Comparison of ENCODE assay signal across 9 mouse cellular contexts in the genomic region with DNA sequence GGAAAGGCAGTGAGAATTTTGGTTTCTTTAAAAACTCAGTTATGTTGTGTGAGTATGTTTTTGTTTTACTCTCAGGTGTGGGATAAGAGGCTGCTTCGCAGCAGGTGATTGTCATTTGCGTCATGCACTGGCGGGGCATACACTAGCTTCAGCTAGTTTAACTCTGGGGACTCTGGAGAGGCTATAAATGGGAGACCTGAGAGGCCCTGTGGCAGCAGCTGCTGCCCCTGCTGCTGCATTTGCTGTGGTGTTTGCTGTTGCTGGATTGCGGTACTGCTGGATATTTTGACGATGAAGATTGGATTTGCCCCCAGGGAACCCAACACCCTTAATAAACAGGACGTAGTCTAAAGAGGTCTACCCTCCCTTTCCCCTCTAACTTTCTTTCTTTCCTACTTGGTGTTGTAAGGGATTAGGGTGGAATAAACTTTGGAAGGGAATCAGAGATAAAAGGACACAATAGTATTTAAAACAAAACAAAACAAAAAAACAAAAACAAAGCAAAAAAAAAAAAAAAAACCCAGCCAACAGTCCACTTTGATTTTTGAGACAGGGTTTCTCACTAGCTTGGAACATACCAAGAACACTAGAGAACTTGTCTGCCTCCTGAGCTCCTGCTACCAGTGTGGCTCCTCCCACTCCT. TPM values are rescaled to one million over a fixed set of nuclear protein-coding genes. Genes with fewer than 3 reads are reported as not detected.
DNase-seq lines count a peak whose midpoint lies in the region; ATAC-seq lines count a peak whose summit lies in the region.
"Had no signal": no experiment of that assay in that cellular context is flagged by ENCODE, and none has a peak within 500 bp of the region (broad histone marks: within the 10 kb centered on the region; RNA-seq: fewer than 3 reads in every experiment).

No protein-coding gene starts in this region.

- H3K4me3 ChIP-seq in heart, embryonic 13.5 days: peak overlapping the region; percentile 44
- H3K4me3 ChIP-seq in embryonic facial prominence, embryonic 12.5 days: peak overlapping the region; percentile 32
- peak overlapping the region; percentile 12 for H3K4me3 ChIP-seq in intestine, embryonic 15.5 days (replicated peaks)
- peak overlapping the region; percentile 35 for H3K4me3 ChIP-seq in midbrain, embryonic 12.5 days

- 22% methylated on average over 6 of the region's 6 CpGs for WGBS in heart, embryonic 13.5 days
- 35% methylated on average over 6 of the region's 6 CpGs for WGBS in embryonic facial prominence, embryonic 12.5 days
- 25% methylated on average over 6 of the region's 6 CpGs for WGBS in intestine, embryonic 15.5 days
- 44% methylated on average over 6 of the region's 6 CpGs for WGBS in midbrain, embryonic 12.5 days

- peak overlapping the region; percentile 72 for H3K4me2 ChIP-seq in heart, embryonic 13.5 days
- H3K4me2 ChIP-seq in embryonic facial prominence, embryonic 12.5 days (replicated peaks): peak overlapping the region; percentile 47
- peak overlapping the region; percentile 56 for H3K4me2 ChIP-seq in intestine, embryonic 15.5 days (replicated peaks)
- peak overlapping the region; percentile 57 for H3K4me2 ChIP-seq in midbrain, embryonic 12.5 days (replicated peaks)

- H3K36me3 ChIP-seq in heart, embryonic 13.5 days: no peaks in the 10 kb centered on the region
- no peaks in the 10 kb centered on the region for H3K36me3 ChIP-seq in embryonic facial prominence, embryonic 12.5 days
- no peaks in the 10 kb centered on the region for H3K36me3 ChIP-seq in intestine, embryonic 15.5 days
- no peaks in the 10 kb centered on the region for H3K36me3 ChIP-seq in midbrain, embryonic 12.5 days

- peaks cover 11% of the 10 kb centered on the region for H3K4me1 ChIP-seq in heart, embryonic 13.5 days
- peaks cover 6% of the 10 kb centered on the region for H3K4me1 ChIP-seq in embryonic facial prominence, embryonic 12.5 days
- H3K4me1 ChIP-seq in intestine, embryonic 15.5 days (replicated peaks): peaks cover 9% of the 10 kb centered on the region
- peaks cover 14% of the 10 kb centered on the region for H3K4me1 ChIP-seq in midbrain, embryonic 12.5 days

- ATAC-seq in heart, embryonic 13.5 days (ENCODE audit: extremely low read depth, insufficient number of reproducible peaks, low FRiP score, low TSS enrichment): no peak
- no peak for ATAC-seq in embryonic facial prominence, embryonic 12.5 days (ENCODE audit: insufficient number of reproducible peaks, insufficient read depth, low FRiP score, low TSS enrichment)
- ATAC-seq in intestine, embryonic 15.5 days: peak; percentile 30
- ATAC-seq in midbrain, embryonic 12.5 days (ENCODE audit: low FRiP score, low read depth): 0 out of 2 replicates have a peak, but pooled peaks have one; percentile 52
- no peak for ATAC-seq in granulocyte monocyte progenitor cell, adult 5-6 weeks (replicated peaks; ENCODE audit: poor library complexity, severe bottlenecking)

- no peaks in the 10 kb centered on the region for H3K9me3 ChIP-seq in heart, embryonic 13.5 days
- H3K9me3 ChIP-seq in embryonic facial prominence, embryonic 12.5 days: no peaks in the 10 kb centered on the region
- H3K9me3 ChIP-seq in intestine, embryonic 15.5 days: no peaks in the 10 kb centered on the region
- H3K9me3 ChIP-seq in midbrain, embryonic 12.5 days: no peaks in the 10 kb centered on the region

- no peak for DNase-seq in heart, adult 11 months
- no peak for DNase-seq in frontal cortex, postnatal 36 days (ENCODE audit: low spot score in 2 of 2)
- DNase-seq in cerebellum, adult 18-20 months: no peak
- DNase-seq: right cerebral cortex, adult 18-20 months had no signal

- no peak overlapping the region; the same call in 1 of the 2 replicates for H3K27ac ChIP-seq in heart, embryonic 13.5 days (replicated peaks)
- H3K27ac ChIP-seq in embryonic facial prominence, embryonic 12.5 days: no peak overlapping the region
- H3K27ac ChIP-seq in intestine, embryonic 15.5 days: no peak overlapping the region
- no peak overlapping the region for H3K27ac ChIP-seq in midbrain, embryonic 12.5 days (replicated peaks)

- H3K27me3 ChIP-seq in heart, embryonic 13.5 days (replicated peaks): peaks cover 12% of the 10 kb centered on the region; the same call in 1 of the 2 replicates
- no peaks in the 10 kb centered on the region for H3K27me3 ChIP-seq in embryonic facial prominence, embryonic 12.5 days
- no peaks in the 10 kb centered on the region for H3K27me3 ChIP-seq in intestine, embryonic 15.5 days (replicated peaks)
- no peaks in the 10 kb centered on the region for H3K27me3 ChIP-seq in midbrain, embryonic 12.5 days

- H3K9ac ChIP-seq in heart, embryonic 13.5 days: no peak overlapping the region
- H3K9ac ChIP-seq in embryonic facial prominence, embryonic 12.5 days: no peak overlapping the region
- H3K9ac ChIP-seq in intestine, embryonic 15.5 days: no peak overlapping the region
- no peak overlapping the region for H3K9ac ChIP-seq in midbrain, embryonic 12.5 days (replicated peaks)

RNA-seq across cellular contexts. Expression of a gene that starts 14.9 kb away (rescaled TPM):
- polyA plus RNA-seq in heart, embryonic 13.5 days (2015; fragmentation: Nextera tagmentation; extraction: Ambion mirVana): 1.0 and 1.1 TPM in 2 replicates
- polyA plus RNA-seq in embryonic facial prominence, embryonic 12.5 days (2016; fragmentation: Nextera tagmentation; extraction: Ambion mirVana): 7.3 and 8.4 TPM in 2 replicates
- polyA plus RNA-seq in intestine, embryonic 15.5 days (2015; fragmentation: Nextera tagmentation; extraction: Ambion mirVana): 4.4 and 5.0 TPM in 2 replicates
- polyA plus RNA-seq in midbrain, embryonic 12.5 days (2016; fragmentation: Nextera tagmentation; extraction: Ambion mirVana): 13.1 and 16.0 TPM in 2 replicates
- 11.3 and 23.0 TPM in 2 replicates for total RNA-seq in granulocyte monocyte progenitor cell, adult 5-6 weeks (2014; fragmentation: Nextera tagmentation)
- 26.9 and 34.5 TPM in 2 replicates for total RNA-seq in granulocyte monocyte progenitor cell, adult 5-6 weeks (2017)

RNA-seq across cellular contexts. Expression of a gene that starts 17.4 kb away (rescaled TPM):
- 0.09 and 0.13 TPM in 2 replicates for polyA plus RNA-seq in heart, embryonic 13.5 days (2015; fragmentation: Nextera tagmentation; extraction: Ambion mirVana)
- polyA plus RNA-seq in embryonic facial prominence, embryonic 12.5 days (2016; fragmentation: Nextera tagmentation; extraction: Ambion mirVana): 0.39 and 0.40 TPM in 2 replicates
- 4.2 and 4.3 TPM in 2 replicates for polyA plus RNA-seq in intestine, embryonic 15.5 days (2015; fragmentation: Nextera tagmentation; extraction: Ambion mirVana)
- polyA plus RNA-seq in midbrain, embryonic 12.5 days (2016; fragmentation: Nextera tagmentation; extraction: Ambion mirVana): 0.08 and 0.18 TPM in 2 replicates
- total RNA-seq in granulocyte monocyte progenitor cell, adult 5-6 weeks (2014; fragmentation: Nextera tagmentation): 25.4 and 27.4 TPM in 2 replicates
- total RNA-seq in granulocyte monocyte progenitor cell, adult 5-6 weeks (2017): 32.5 and 44.6 TPM in 2 replicates

RNA-seq across cellular contexts. Expression of a gene that starts 58.9 kb away (rescaled TPM):
- polyA plus RNA-seq in heart, embryonic 13.5 days (2015; fragmentation: Nextera tagmentation; extraction: Ambion mirVana): 1.7 TPM in 2 replicates
- polyA plus RNA-seq in embryonic facial prominence, embryonic 12.5 days (2016; fragmentation: Nextera tagmentation; extraction: Ambion mirVana): 1.1 and 2.4 TPM in 2 replicates
- 104 and 271 TPM in 2 replicates for polyA plus RNA-seq in intestine, embryonic 15.5 days (2015; fragmentation: Nextera tagmentation; extraction: Ambion mirVana)
- 0.97 and 1.4 TPM in 2 replicates for polyA plus RNA-seq in midbrain, embryonic 12.5 days (2016; fragmentation: Nextera tagmentation; extraction: Ambion mirVana)
- total RNA-seq in granulocyte monocyte progenitor cell, adult 5-6 weeks (2014; fragmentation: Nextera tagmentation): 4.7 and 7.9 TPM in 2 replicates
- total RNA-seq in granulocyte monocyte progenitor cell, adult 5-6 weeks (2017): 2.3 and 2.5 TPM in 2 replicates

Comparison
In these comparisons a context has a peak if more than half of its experiments do, and no peak if none do; other contexts are left out.
1. ATAC-seq: peak in intestine, embryonic 15.5 days (single experiment) and midbrain, embryonic 12.5 days (single experiment); none in heart, embryonic 13.5 days (single experiment), embryonic facial prominence, embryonic 12.5 days (single experiment) and granulocyte monocyte progenitor cell, adult 5-6 weeks (single experiment).
2. RNA of a gene that starts 58.9 kb away (polyA plus RNA-seq): 104 to 271 TPM in intestine, embryonic 15.5 days; 1.1 to 2.4 TPM in embryonic facial prominence, embryonic 12.5 days, 1.7 TPM in heart, embryonic 13.5 days and 0.97 to 1.4 TPM in midbrain, embryonic 12.5 days; every median in the first group is over 10 times any median in the second.
3. Peak in every context shown above with its lines, with median percentiles within 50 percentile points of each other: H3K4me2 ChIP-seq and H3K4me3 ChIP-seq.